Mouse (Mus musculus): ENCODE data around the gene Tram2. TPM values are rescaled to one million over a fixed set of nuclear protein-coding genes. Genes with fewer than 3 reads are reported as not detected.

Tram2 gene
- polyA plus RNA-seq, 1 experiment from 2014 or later = 1.2 TPM

DNA sequence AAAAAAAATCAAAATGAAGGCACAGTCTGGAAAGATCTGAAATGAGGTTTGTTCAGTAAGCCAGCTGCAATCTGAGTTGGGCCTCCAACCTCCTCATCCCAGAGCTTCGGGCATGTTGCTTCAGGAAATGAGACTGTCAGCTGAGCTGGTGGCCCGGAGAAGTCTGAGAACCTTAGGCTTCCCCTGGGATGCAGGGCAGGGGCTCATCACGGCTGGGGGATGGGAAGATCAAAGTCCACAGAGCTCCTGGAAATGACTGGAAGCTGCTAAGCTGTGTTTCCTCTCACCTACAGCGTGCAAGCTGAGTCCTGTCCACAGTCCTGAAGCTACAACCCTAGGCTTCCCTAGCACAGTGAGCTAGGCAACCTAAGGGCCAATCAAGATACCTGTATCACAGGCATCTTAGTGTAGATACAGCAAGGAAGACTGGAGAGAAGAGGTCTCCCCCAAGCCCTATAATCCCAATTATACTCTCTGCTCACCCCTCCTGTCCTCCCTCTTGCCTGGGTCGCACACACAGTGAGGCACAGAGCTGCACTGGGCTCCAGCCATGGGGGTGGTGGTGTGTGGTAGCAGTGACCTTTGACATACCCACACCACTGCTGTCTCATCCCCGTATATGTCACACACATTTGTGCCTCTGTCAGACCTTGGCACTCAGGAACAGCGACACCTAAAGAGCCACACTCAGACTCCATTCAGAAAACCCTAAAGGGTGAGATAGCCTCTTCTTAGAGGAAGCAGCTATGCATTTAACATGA, 70.9 kb downstream of the Tram2 start:
- DNase-seq (no peak), ATAC-seq (ENCODE audit: low read depth) (peak; percentile 45)
- Histone ChIP-seq H3K27ac (no peak overlapping the region), H3K27me3 (no peaks in the 10 kb centered on the region), H3K4me1 (replicated peaks) (peaks cover 9% of the 10 kb centered on the region), H3K36me3 (peaks cover 19% of the 10 kb centered on the region; the same call in 1 of the 2 replicates), H3K4me3 (replicated peaks) (no peak overlapping the region), H3K9me3 (replicated peaks) (no peaks in the 10 kb centered on the region), H3K9ac (no peak overlapping the region), H3K4me2 (no peak overlapping the region)
- 53% methylated on average over 7 of the region's 7 CpGs for WGBS (ENCODE audit: insufficient replicate concordance)

GRCm38 (mm10) chr1:21006775-21007174, 72.3 kb downstream of the Tram2 start:
- Histone ChIP-seq H3K9me3 (replicated peaks) (no peaks in the 10 kb centered on the region), H3K27ac (no peak overlapping the region), H3K27me3 (no peaks in the 10 kb centered on the region), H3K9ac (no peak overlapping the region), H3K4me2 (no peak overlapping the region), H3K36me3 (peaks cover 13% of the 10 kb centered on the region; the same call in 1 of the 2 replicates), H3K4me1 (replicated peaks) (peaks cover 9% of the 10 kb centered on the region), H3K4me3 (replicated peaks) (no peak overlapping the region)
- no peak for ATAC-seq (ENCODE audit: low read depth)
- DNase-seq = no peak
- 62% methylated on average over 5 of the region's 5 CpGs for WGBS (ENCODE audit: insufficient replicate concordance)

- ATAC-seq (ENCODE audit: low read depth) = no peak
These were observed 74.4 kb downstream of the Tram2 start for GRCm38 (mm10) chr1:21004596-21004995.

GRCm38 (mm10) chr1:21002246-21003142, 76.5 kb downstream of the Tram2 start:
- WGBS (ENCODE audit: insufficient replicate concordance) = 76% methylated on average over 14 of the region's 14 CpGs
- H3K9me3 ChIP-seq (replicated peaks) = no peaks in the 10 kb centered on the region

More at GRCm38 (mm10) chr1:21004596-21004995, 74.4 kb downstream of the Tram2 start:
- Histone ChIP-seq H3K27me3 (no peaks in the 10 kb centered on the region), H3K4me1 (replicated peaks) (peaks cover 9% of the 10 kb centered on the region), H3K27ac (no peak overlapping the region), H3K9me3 (replicated peaks) (no peaks in the 10 kb centered on the region), H3K4me3 (replicated peaks) (no peak overlapping the region), H3K4me2 (no peak overlapping the region), H3K9ac (no peak overlapping the region), H3K36me3 (peaks cover 6% of the 10 kb centered on the region; the same call in 1 of the 2 replicates)
- WGBS (ENCODE audit: insufficient replicate concordance) = 64% methylated on average over 8 of the region's 8 CpGs
- DNase-seq = no peak

GRCm38 (mm10) chr1:20997881-20998389, 81.1 kb downstream of the Tram2 start:
- no peak overlapping the region for H3K4me2 ChIP-seq
- ATAC-seq (ENCODE audit: low read depth) = no peak
- H3K9ac ChIP-seq = no peak overlapping the region
- H3K36me3 ChIP-seq = peaks cover 4% of the 10 kb centered on the region; the same call in 1 of the 2 replicates
- no peaks in the 10 kb centered on the region for H3K27me3 ChIP-seq
- H3K27ac ChIP-seq = no peak overlapping the region
- H3K4me1 ChIP-seq (replicated peaks) = peaks cover 21% of the 10 kb centered on the region
- 53% methylated on average over 13 of the region's 13 CpGs for WGBS (ENCODE audit: insufficient replicate concordance)
- no peaks in the 10 kb centered on the region for H3K9me3 ChIP-seq (replicated peaks)
- no peak overlapping the region for H3K4me3 ChIP-seq (replicated peaks)
- no peak for DNase-seq

More at GRCm38 (mm10) chr1:21002246-21003142, 76.5 kb downstream of the Tram2 start:
- DNase-seq (no peak), ATAC-seq (ENCODE audit: low read depth) (no peak)
- no peak overlapping the region for H3K27ac ChIP-seq
- no peak overlapping the region for H3K9ac ChIP-seq
- no peak overlapping the region for H3K4me3 ChIP-seq (replicated peaks)
- no peak overlapping the region for H3K4me2 ChIP-seq
- no peaks in the 10 kb centered on the region for H3K27me3 ChIP-seq
- peaks cover 6% of the 10 kb centered on the region; the same call in 1 of the 2 replicates for H3K36me3 ChIP-seq
- H3K4me1 ChIP-seq (replicated peaks) = peaks cover 8% of the 10 kb centered on the region

DNA sequence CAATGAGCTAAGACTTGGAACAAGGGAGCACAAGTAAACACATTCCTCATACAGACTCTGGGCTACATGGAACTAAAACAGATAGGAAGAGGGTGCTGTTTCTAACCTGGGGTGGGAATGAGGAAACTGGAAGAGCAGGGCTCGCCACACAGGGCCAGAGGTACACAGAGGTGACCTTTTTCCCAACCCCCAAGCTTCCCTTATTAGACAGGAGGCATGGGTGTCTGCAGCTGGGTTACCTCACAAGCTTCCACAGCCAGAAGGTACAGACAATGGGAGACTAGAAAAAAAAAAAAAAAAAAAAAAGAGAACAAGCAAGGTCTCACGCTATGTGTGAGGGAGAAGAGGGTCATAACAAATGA, 81.7 kb downstream of the Tram2 start:
- H3K36me3 ChIP-seq = peaks cover 4% of the 10 kb centered on the region; the same call in 1 of the 2 replicates
- no peak overlapping the region for H3K9ac ChIP-seq
- H3K4me2 ChIP-seq = no peak overlapping the region
- no peaks in the 10 kb centered on the region for H3K9me3 ChIP-seq (replicated peaks)
- DNase-seq = no peak
- 63% methylated on average over 2 of the region's 2 CpGs for WGBS (ENCODE audit: insufficient replicate concordance)
- H3K4me1 ChIP-seq (replicated peaks) = peaks cover 21% of the 10 kb centered on the region
- H3K4me3 ChIP-seq (replicated peaks) = no peak overlapping the region
- no peak overlapping the region for H3K27ac ChIP-seq
- peak; percentile 67 for ATAC-seq (ENCODE audit: low read depth)
- H3K27me3 ChIP-seq = no peaks in the 10 kb centered on the region

- DNase-seq (no peak), ATAC-seq (ENCODE audit: low read depth) (peak; percentile 52)
- H3K4me3 ChIP-seq (replicated peaks) = no peak overlapping the region
- H3K4me2 ChIP-seq = no peak overlapping the region
- no peak overlapping the region for H3K9ac ChIP-seq
- H3K27me3 ChIP-seq = no peaks in the 10 kb centered on the region
- peaks cover 21% of the 10 kb centered on the region for H3K4me1 ChIP-seq (replicated peaks)
- H3K9me3 ChIP-seq (replicated peaks) = no peaks in the 10 kb centered on the region
- WGBS (ENCODE audit: insufficient replicate concordance) = 58% methylated on average over 17 of the region's 17 CpGs
- no peak overlapping the region for H3K27ac ChIP-seq
- H3K36me3 ChIP-seq = peaks cover 4% of the 10 kb centered on the region; the same call in 1 of the 2 replicates
These were observed 82.3 kb downstream of the Tram2 start for GRCm38 (mm10) chr1:20996603-20997327.

- H3K27me3 ChIP-seq = no peaks in the 10 kb centered on the region
- H3K36me3 ChIP-seq = 0 out of 2 replicates have a peak, but pooled peaks cover 4% of the 10 kb centered on the region
- no peak overlapping the region for H3K27ac ChIP-seq
- ATAC-seq (ENCODE audit: low read depth) (no peak), DNase-seq (no peak)
- H3K9ac ChIP-seq = no peak overlapping the region
- WGBS (ENCODE audit: insufficient replicate concordance) = 59% methylated on average over 7 of the region's 7 CpGs
- H3K4me2 ChIP-seq = no peak overlapping the region
- H3K4me3 ChIP-seq (replicated peaks) = no peak overlapping the region
- peaks cover 21% of the 10 kb centered on the region for H3K4me1 ChIP-seq (replicated peaks)
- H3K9me3 ChIP-seq (replicated peaks) = no peaks in the 10 kb centered on the region
These were observed 83.6 kb downstream of the Tram2 start for GRCm38 (mm10) chr1:20995331-20995986.

DNA sequence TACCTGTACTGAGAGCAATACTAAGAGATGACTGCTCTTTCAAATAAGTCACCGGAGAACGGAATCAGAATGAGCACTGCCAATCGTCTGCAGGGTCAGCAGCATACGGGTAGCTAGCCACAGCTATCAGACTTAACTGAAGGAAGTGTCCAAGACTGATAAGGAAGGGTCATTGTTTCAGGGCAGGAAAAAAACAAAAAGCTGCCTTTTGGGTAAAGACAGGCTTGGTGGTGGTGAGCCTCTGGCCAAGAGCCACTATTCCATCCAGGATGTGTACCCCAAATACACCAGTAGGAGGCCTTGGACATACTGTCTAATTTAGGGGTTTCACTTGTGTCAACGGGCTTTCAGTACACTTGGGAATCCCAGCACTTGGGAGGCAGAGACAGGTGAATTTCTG, 84.7 kb downstream of the Tram2 start:
- 19% methylated on average over 5 of the region's 5 CpGs for WGBS (ENCODE audit: insufficient replicate concordance)
- no peak; the same call in 1 of the 2 replicates for ATAC-seq (ENCODE audit: low read depth)
- H3K9me3 ChIP-seq (replicated peaks) = no peaks in the 10 kb centered on the region

GRCm38 (mm10) chr1:20993690-20994089, 85.3 kb downstream of the Tram2 start:
- ATAC-seq (ENCODE audit: low read depth) = no peak
- WGBS (ENCODE audit: insufficient replicate concordance) = 24% methylated on average over 3 of the region's 3 CpGs

More for the DNA sequence above, 84.7 kb downstream of the Tram2 start:
- Histone ChIP-seq H3K27me3 (no peaks in the 10 kb centered on the region), H3K4me3 (replicated peaks) (no peak overlapping the region), H3K27ac (no peak overlapping the region), H3K36me3 (no peaks in the 10 kb centered on the region), H3K9ac (no peak overlapping the region), H3K4me2 (no peak overlapping the region), H3K4me1 (replicated peaks) (peaks cover 21% of the 10 kb centered on the region)
- no peak for DNase-seq

More at GRCm38 (mm10) chr1:20993690-20994089, 85.3 kb downstream of the Tram2 start:
- no peak overlapping the region for H3K27ac ChIP-seq
- H3K4me2 ChIP-seq = no peak overlapping the region
- no peaks in the 10 kb centered on the region for H3K27me3 ChIP-seq
- H3K4me1 ChIP-seq (replicated peaks) = peaks cover 21% of the 10 kb centered on the region
- no peaks in the 10 kb centered on the region for H3K9me3 ChIP-seq (replicated peaks)
- H3K36me3 ChIP-seq = no peaks in the 10 kb centered on the region
- no peak overlapping the region for H3K9ac ChIP-seq
- no peak overlapping the region for H3K4me3 ChIP-seq (replicated peaks)
- no peak for DNase-seq
